Mouse (Mus musculus): Measurements from ENCODE around the gene Mgmt. TPM values are rescaled to one million over a fixed set of nuclear protein-coding genes. Genes with fewer than 3 reads are reported as not detected.

The Mgmt gene
- polyA plus RNA-seq, 1 experiment from 2014 or later = 2.5 TPM

- ATAC-seq = no peak
- no peaks in the 10 kb centered on the region for H3K27me3 ChIP-seq (replicated peaks; ENCODE audit: control insufficient read depth, insufficient read depth, low read length)
- no peak overlapping the region for H3K4me3 ChIP-seq (ENCODE audit: low read depth, low read length)
- 87% methylated on average over 4 of the region's 4 CpGs for WGBS
- H3K27ac ChIP-seq (ENCODE audit: low read depth, low read length) = no peak overlapping the region
- no peak overlapping the region for H3K9ac ChIP-seq (ENCODE audit: low read depth, low read length)
- H3K36me3 ChIP-seq (ENCODE audit: control insufficient read depth, insufficient read depth) = no peaks in the 10 kb centered on the region
- H3K4me1 ChIP-seq (replicated peaks; ENCODE audit: control insufficient read depth, insufficient read depth, low read length) = no peaks in the 10 kb centered on the region
- H3K4me2 ChIP-seq (replicated peaks; ENCODE audit: low read depth) = no peak overlapping the region
- H3K9me3 ChIP-seq (ENCODE audit: control insufficient read depth) = no peaks in the 10 kb centered on the region
- TF ChIP-seq CTCF (IDR thresholded peaks at IDR 0.05; ENCODE audit: low read depth) = no peak
Measured at GRCm38 (mm10) chr7:136866535-136866934, 27.9 kb upstream of the Mgmt start.

DNA sequence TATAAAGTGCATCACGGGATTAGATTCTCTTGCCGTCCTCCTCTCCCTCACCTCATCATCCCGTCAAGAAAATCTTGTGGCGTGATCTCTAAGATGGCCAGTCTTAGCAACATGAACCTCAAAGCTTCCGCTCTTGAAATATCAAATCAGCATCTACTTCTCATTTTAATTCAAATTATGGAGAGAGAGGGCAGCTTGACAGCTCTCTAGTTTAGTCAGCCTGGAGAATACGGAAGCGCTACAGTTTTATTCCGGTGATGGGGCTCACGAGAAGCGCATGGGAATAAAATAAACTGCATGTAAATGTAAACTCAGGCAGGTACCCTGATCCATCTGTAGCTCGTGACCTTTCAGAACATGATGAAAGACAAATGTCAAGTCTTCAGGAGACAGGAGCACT, 22.9 kb upstream of the Mgmt start:
- Histone ChIP-seq H3K4me2 (replicated peaks; ENCODE audit: low read depth) (no peak overlapping the region), H3K36me3 (ENCODE audit: control insufficient read depth, insufficient read depth) (no peaks in the 10 kb centered on the region), H3K9me3 (ENCODE audit: control insufficient read depth) (no peaks in the 10 kb centered on the region), H3K27ac (ENCODE audit: low read depth, low read length) (no peak overlapping the region), H3K4me3 (ENCODE audit: low read depth, low read length) (no peak overlapping the region), H3K27me3 (replicated peaks; ENCODE audit: control insufficient read depth, insufficient read depth, low read length) (no peaks in the 10 kb centered on the region), H3K4me1 (replicated peaks; ENCODE audit: control insufficient read depth, insufficient read depth, low read length) (no peaks in the 10 kb centered on the region), H3K9ac (ENCODE audit: low read depth, low read length) (no peak overlapping the region)
- no peak for ATAC-seq
- no peak for TF ChIP-seq CTCF (IDR thresholded peaks at IDR 0.05; ENCODE audit: low read depth)
- WGBS = 75% methylated on average over 11 of the region's 11 CpGs

GRCm38 (mm10) chr7:136872059-136872458, 22.4 kb upstream of the Mgmt start:
- Histone ChIP-seq H3K27me3 (replicated peaks; ENCODE audit: control insufficient read depth, insufficient read depth, low read length) (no peaks in the 10 kb centered on the region), H3K27ac (ENCODE audit: low read depth, low read length) (no peak overlapping the region), H3K9ac (ENCODE audit: low read depth, low read length) (no peak overlapping the region), H3K4me3 (ENCODE audit: low read depth, low read length) (no peak overlapping the region), H3K36me3 (ENCODE audit: control insufficient read depth, insufficient read depth) (no peaks in the 10 kb centered on the region), H3K4me2 (replicated peaks; ENCODE audit: low read depth) (no peak overlapping the region), H3K9me3 (ENCODE audit: control insufficient read depth) (no peaks in the 10 kb centered on the region), H3K4me1 (replicated peaks; ENCODE audit: control insufficient read depth, insufficient read depth, low read length) (no peaks in the 10 kb centered on the region)
- no peak for ATAC-seq
- TF ChIP-seq CTCF (IDR thresholded peaks at IDR 0.05; ENCODE audit: low read depth) = no peak
- 45% methylated on average over 8 of the region's 8 CpGs for WGBS

GRCm38 (mm10) chr7:136874396-136874795, 20.0 kb upstream of the Mgmt start:
- Histone ChIP-seq H3K27me3 (replicated peaks; ENCODE audit: control insufficient read depth, insufficient read depth, low read length) (no peaks in the 10 kb centered on the region), H3K4me2 (replicated peaks; ENCODE audit: low read depth) (no peak overlapping the region), H3K36me3 (ENCODE audit: control insufficient read depth, insufficient read depth) (no peaks in the 10 kb centered on the region), H3K9ac (ENCODE audit: low read depth, low read length) (no peak overlapping the region), H3K4me1 (replicated peaks; ENCODE audit: control insufficient read depth, insufficient read depth, low read length) (no peaks in the 10 kb centered on the region), H3K9me3 (ENCODE audit: control insufficient read depth) (no peaks in the 10 kb centered on the region), H3K27ac (ENCODE audit: low read depth, low read length) (no peak overlapping the region), H3K4me3 (ENCODE audit: low read depth, low read length) (no peak overlapping the region)
- ATAC-seq = no peak
- TF ChIP-seq CTCF (IDR thresholded peaks at IDR 0.05; ENCODE audit: low read depth) = no peak
- WGBS = 32% methylated on average over 1 of the region's 1 CpGs

- Histone ChIP-seq H3K9ac (ENCODE audit: low read depth, low read length) (no peak overlapping the region), H3K9me3 (ENCODE audit: control insufficient read depth) (no peaks in the 10 kb centered on the region), H3K36me3 (ENCODE audit: control insufficient read depth, insufficient read depth) (no peaks in the 10 kb centered on the region), H3K4me3 (ENCODE audit: low read depth, low read length) (no peak overlapping the region), H3K4me2 (replicated peaks; ENCODE audit: low read depth) (no peak overlapping the region), H3K27me3 (replicated peaks; ENCODE audit: control insufficient read depth, insufficient read depth, low read length) (no peaks in the 10 kb centered on the region), H3K27ac (ENCODE audit: low read depth, low read length) (no peak overlapping the region), H3K4me1 (replicated peaks; ENCODE audit: control insufficient read depth, insufficient read depth, low read length) (no peaks in the 10 kb centered on the region)
- no peak for ATAC-seq
- TF ChIP-seq CTCF (IDR thresholded peaks at IDR 0.05; ENCODE audit: low read depth) = no peak
- 69% methylated on average over 4 of the region's 4 CpGs for WGBS
Measured at GRCm38 (mm10) chr7:136880386-136880785, 14.0 kb upstream of the Mgmt start.

- Histone ChIP-seq H3K9me3 (ENCODE audit: control insufficient read depth) (no peaks in the 10 kb centered on the region), H3K27me3 (replicated peaks; ENCODE audit: control insufficient read depth, insufficient read depth, low read length) (peaks cover 6% of the 10 kb centered on the region; the same call in 1 of the 2 replicates), H3K36me3 (ENCODE audit: control insufficient read depth, insufficient read depth) (no peaks in the 10 kb centered on the region), H3K27ac (ENCODE audit: low read depth, low read length) (no peak overlapping the region), H3K4me2 (replicated peaks; ENCODE audit: low read depth) (no peak overlapping the region), H3K4me3 (ENCODE audit: low read depth, low read length) (no peak overlapping the region), H3K9ac (ENCODE audit: low read depth, low read length) (no peak overlapping the region), H3K4me1 (replicated peaks; ENCODE audit: control insufficient read depth, insufficient read depth, low read length) (no peaks in the 10 kb centered on the region)
- ATAC-seq = no peak
- 87% methylated on average over 6 of the region's 6 CpGs for WGBS
- no peak for TF ChIP-seq CTCF (IDR thresholded peaks at IDR 0.05; ENCODE audit: low read depth)
Measured at GRCm38 (mm10) chr7:136888161-136888560, 6.3 kb upstream of the Mgmt start.

DNA sequence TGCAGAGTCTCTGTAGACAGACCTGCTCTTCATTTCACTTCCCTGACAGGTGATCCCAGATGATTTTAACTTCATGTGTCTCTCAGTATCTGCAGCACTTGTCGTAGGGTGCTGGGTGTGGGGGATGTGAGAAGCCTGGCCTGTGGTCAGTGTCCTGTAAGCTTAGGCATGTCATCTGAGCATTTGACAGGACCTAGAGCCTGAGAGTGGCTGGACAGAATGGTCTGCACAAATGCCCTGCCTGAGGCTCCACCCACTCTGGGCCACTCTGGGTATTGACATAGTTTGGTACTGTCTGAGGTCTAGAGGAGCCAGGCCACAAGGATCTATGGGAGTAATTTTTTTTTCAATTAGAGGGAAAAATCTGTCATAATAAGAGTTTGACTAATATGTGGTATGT, 942 bp downstream of the Mgmt start:
- H3K9me3 ChIP-seq (ENCODE audit: control insufficient read depth) = no peaks in the 10 kb centered on the region
- H3K27me3 ChIP-seq (replicated peaks; ENCODE audit: control insufficient read depth, insufficient read depth, low read length) = no peaks in the 10 kb centered on the region
- no peak for TF ChIP-seq CTCF (IDR thresholded peaks at IDR 0.05; ENCODE audit: low read depth)
- no peaks in the 10 kb centered on the region for H3K36me3 ChIP-seq (ENCODE audit: control insufficient read depth, insufficient read depth)
- no peak for ATAC-seq
- no peak overlapping the region for H3K9ac ChIP-seq (ENCODE audit: low read depth, low read length)
- no peak overlapping the region for H3K4me2 ChIP-seq (replicated peaks; ENCODE audit: low read depth)
- no peak overlapping the region for H3K27ac ChIP-seq (ENCODE audit: low read depth, low read length)
- no peak overlapping the region for H3K4me3 ChIP-seq (ENCODE audit: low read depth, low read length)
- no peaks in the 10 kb centered on the region for H3K4me1 ChIP-seq (replicated peaks; ENCODE audit: control insufficient read depth, insufficient read depth, low read length)
- WGBS = 85% methylated on average over 1 of the region's 1 CpGs

All from intestine, postnatal 0 days (tissue).